Mouse (Mus musculus): ENCODE measurements around the gene Ikzf1. TPM values are rescaled to one million over a fixed set of nuclear protein-coding genes. Genes with fewer than 3 reads are reported as not detected.

The Ikzf1 gene
- total RNA-seq, 2 experiments from 2014 or later = 58.3 to 160 TPM

DNA sequence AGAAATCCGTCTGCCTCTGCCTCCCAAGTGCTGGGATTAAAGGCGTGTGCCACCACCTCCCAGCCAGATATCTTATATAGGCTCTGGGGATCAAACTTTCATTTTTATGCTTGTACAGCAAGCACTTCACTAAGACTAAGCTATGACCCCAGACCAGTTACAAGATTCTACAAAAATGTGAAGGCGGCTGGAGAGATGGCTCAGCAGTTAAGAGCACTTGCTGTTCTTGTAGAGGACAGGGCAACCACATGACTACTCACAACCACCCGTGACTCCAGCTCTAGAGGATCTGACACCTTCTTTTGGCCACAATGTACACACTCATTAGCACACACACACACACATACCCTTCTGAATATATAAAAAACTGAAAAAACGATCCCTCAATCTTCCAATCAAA is 119.6 kb downstream of the Ikzf1 start:
- ATAC-seq (replicated peaks; ENCODE audit: poor library complexity) = no peak

DNA sequence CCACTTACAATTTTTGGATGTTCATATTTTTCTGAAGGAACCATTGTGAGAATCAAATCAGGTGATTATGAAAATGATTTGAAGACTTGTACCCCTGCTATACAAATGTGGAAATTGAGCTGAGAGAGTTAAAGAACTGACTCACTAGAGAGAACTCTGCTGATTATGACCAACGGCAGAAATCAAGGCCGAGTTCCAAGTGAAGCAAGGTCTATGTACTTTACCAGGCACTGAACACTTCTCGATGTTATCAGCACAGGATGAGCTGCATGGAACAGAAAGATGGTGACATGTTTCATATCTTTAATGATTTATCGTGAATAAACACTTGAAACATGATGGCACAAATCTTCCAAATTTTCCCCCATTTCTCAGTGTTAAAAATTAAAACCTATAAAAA is 121.1 kb downstream of the Ikzf1 start:
- no peak for ATAC-seq (replicated peaks; ENCODE audit: poor library complexity)

DNA sequence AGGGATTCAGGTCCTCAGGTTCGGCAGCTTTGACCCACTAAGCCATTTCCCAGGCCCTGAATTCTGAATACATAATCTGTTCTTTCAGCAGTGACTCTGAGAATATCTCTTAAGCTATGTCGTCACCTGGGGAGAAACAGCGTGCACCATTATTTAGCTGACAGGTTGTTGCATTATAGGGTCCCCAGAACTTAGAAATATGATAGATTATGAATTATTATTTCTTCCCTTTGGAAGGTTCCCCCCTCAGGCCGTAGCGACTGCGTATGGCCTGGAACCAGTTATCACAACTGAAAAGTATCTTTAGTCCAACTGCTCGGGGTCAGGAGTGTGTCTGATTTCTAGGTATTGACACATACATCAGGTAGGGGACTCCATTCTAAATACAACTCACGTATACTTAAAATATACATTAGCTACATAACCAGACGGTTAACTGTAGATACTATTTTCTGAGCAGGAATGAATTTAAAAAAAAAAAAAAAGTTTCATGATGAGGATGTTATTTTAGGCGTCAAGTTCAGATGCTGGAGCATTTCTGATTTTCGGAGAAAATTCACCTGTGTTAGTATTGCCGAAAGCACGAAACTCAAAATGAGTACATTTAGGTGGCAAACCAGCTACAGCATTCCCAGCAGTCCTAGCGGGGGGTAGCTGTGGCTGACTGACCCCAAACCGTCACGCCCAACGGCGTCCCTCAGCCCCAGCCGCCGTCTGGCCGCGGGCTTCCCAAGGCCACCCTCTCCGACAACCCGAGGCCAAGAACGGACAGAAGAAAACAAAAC is 123.4 kb downstream of the Ikzf1 start:
- no peak for ATAC-seq (replicated peaks; ENCODE audit: poor library complexity)

DNA sequence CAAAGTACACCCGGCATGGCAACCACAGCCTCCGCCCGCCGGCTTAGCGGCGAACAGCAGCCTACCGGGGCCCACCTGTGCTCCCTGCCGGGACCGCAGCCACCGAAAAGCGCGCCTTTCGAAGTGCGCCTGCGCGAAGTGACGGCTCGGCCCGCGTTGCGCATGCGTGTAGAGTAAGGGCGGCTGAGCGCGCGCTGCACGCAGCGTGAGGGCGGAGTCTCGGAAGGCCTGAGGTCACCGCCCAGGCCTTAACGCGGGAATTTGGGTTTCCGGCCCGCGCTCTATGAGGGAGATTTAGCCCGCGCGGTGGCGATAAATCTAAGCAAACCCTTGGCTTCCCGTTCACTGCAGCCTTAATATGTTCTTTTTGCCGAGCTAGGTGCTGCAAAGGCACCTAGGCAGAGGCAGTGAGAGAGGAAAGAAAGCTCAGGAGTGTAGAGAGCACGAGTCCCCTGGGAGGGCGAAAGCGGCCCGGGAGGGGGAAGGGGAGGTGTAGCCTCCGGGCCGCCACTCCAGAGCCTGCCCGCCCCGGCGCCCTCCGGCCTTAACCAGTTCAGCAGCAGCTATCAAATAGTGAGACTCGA is 124.1 kb downstream of the Ikzf1 start, which contains the start of gene Fignl1:
Gene Fignl1, minus strand, starts transcription at position 143 of the 584 bp plus-strand sequence.
- ATAC-seq (replicated peaks; ENCODE audit: poor library complexity) = peak; percentile 81

DNA sequence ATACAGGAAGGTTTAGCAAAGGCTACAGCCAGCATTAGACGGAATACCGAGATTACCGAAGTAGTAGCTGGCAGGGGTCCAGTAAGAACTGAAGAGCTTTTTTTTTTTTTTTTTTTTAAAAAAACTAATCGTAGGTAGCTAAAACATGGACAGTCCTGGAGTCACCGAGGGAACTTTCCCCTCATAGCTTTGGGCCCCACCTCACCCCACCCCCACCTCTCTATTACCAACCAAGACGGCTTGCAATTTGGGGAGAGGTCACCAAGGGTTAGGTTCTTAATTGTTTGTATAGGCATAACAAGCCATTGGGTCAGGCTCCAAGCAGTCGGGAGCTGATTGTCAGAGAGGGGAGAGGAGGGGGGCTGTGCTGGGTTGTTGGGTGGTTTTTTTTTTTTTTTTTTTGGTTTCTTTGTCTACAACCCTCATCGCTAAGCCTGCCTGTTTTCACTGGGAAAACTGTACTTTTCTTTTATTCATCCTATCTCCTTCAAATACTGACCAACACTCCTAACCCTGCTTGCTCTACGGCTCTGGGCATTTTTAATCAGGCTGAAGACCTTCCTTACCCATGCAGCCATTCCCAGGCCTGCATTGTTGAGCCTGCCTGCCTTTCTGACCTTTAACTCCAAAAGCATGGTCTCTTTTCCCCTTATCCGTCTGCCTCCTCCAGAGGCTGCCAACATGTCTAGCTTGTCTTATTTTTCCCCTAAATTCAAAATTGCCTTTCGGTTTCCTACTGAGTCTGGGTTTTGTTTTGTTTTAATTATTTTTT is 124.8 kb downstream of the Ikzf1 start:
- no peak for ATAC-seq (replicated peaks; ENCODE audit: poor library complexity)

DNA sequence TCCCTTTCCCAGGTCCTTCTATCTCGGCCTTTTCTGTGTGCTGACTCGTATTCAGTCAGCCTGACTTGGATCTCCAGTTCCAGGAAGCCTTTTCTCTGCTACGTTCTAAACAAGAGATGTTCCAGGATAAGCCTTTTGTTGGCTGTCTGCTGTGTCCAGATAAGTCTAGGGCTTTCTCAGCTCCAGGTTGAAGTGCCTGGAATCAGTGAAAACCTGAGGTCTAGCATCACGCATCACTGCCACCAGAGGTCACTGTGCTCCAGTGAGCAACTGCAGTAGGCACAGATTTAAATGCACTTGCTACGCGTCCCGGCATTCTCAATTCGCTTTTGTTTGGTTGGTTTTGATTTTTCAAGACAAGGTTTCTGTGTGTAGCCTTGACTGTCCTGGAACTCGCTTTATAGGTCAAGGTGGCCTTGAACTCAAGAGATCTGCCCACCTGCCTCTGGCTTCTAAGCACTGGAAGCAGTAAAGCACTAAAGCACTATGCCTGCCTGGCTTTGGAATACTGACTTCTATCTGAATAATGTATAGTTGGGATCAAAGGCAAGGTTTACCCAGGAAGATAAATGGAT is 127.2 kb downstream of the Ikzf1 start:
- peak; percentile 67 for ATAC-seq (replicated peaks; ENCODE audit: poor library complexity)

DNA sequence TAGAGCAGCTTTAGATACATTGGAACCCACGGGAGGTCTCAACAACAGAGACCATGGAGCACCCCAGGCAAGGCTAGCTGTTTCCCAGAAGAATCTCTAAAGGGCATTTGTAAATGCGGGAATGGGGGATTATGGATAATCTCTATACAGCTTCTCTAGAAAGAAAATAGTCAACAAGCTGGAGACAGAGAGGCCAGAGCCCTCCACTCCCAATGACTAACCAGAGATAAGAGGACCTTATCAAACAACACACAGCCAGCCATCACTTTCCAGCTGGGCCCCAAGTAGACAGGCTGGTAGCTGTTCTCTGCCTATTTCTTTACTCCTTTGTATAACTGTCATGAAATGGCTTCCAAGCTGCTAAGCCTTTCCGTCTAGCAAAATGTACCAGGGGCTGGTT is 130.9 kb downstream of the Ikzf1 start:
- peak; percentile 44 for ATAC-seq (replicated peaks; ENCODE audit: poor library complexity)

DNA sequence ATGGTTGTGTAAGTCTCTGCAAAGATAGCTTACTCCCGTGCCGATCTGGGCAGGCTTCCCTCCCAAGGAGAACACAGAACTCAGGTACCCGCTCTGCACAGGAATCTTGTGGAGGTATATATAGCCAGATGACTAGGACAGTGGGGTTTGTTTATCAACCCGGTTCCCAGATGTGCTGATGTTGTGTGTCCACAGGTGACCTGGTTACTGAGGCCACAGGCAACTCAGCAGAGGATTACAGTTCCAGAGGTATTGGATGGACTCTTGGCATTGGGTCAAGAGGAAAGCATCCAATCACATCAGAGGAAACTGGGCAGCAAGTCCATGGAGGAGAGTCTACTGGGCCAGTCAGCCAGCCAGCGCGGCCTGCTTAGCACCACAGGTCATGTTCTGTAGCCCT is 134.0 kb downstream of the Ikzf1 start:
- no peak for ATAC-seq (replicated peaks; ENCODE audit: poor library complexity)

DNA sequence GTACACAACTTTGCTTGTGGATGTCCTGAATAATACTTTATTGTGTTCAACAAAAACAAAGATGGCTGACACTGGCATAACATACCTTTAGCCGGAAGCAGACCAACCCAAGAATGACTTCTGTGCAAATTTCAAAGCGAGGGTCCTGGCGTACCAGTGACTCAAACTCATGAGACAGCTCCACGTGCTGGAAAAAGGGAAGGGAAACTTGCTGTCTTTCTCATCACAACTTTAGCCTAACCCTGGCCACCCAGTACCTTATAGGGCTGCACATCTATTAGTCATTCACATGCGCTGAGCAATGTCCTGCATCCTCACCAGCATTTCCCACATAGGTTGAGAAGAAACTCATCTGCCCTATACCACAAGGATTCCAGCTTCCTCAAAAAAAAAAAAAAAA is 134.4 kb downstream of the Ikzf1 start:
- no peak for ATAC-seq (replicated peaks; ENCODE audit: poor library complexity)

DNA sequence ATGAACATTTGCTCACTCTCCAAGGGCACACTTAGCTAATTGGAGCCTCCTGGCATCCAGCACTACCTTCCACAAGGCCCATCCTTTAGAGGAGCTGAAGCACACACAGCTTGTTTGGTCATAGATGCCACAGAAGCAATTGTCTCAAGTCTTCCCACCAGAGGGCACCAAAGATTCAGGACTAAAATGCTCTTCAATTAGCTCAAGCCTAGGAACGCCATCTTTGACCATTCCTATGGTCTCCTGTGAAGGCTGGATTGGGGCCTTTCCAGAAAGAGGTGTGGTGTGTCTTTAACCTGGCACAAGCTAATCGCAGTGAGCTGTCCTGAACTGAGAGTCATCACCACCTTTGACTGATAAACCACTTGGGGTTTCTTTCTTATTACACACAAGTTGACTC is 135.4 kb downstream of the Ikzf1 start:
- peak; percentile 88 for ATAC-seq (replicated peaks; ENCODE audit: poor library complexity)

DNA sequence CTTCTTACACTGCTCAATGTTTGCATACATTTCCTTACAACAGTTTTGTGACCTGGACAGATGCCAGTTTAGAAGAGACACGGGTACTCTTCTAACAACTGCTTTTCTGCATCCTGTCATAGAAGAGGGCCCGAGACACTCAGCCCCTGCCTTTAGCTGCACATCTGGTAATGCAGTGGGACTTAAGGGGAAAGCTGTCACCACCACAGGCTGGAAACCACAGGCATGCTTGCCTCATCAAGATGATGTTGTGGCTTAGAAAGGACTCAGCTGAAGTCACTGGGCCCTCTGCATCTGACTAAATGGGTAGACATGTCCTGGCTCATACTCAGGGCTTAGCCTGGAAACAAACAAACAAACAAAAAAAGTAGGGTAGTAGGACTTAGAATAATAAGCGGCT is 135.9 kb downstream of the Ikzf1 start:
- peak; percentile 69 for ATAC-seq (replicated peaks; ENCODE audit: poor library complexity)

DNA sequence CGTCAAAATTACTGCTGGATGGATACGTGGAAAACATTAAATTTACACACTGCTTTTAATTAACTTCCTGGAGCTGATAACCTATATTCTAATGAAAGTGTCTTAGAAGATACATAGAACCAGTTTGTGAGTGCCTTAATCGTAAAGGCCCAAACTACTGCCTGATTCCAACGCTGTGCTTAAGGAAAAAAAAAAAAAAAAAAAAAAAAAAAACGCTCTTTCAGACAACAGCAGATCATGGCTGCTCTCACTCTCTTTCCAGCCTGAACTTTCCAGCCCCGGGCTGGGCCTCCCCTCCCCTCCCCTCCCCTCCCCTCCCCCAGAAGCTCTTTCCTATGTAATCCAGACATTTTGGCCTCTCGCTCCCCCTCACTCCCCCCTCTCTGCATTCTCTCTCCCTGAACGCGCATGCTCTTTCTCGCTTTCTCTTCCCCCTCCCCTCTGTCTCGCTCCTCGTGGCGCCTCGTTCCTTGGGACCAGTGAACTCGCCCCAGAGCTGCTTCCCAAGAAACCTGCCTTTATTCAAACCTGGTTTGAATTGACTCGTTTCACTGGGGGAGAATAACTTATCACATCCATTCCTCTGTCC is 136.7 kb downstream of the Ikzf1 start:
- no peak for ATAC-seq (replicated peaks; ENCODE audit: poor library complexity)

Other genes with a start within 250 kb of the Ikzf1 start
- gene Spata48, start 222.9 kb upstream of the Ikzf1 start, total RNA-seq (2015) = 1.6 and 3.0 TPM in 2 replicates
- gene Spata48, start 222.9 kb upstream of the Ikzf1 start, total RNA-seq (2017) = 0.21 and 0.84 TPM in 2 replicates
- 1.8 and 2.8 TPM in 2 replicates for gene Zpbp, start 222.6 kb upstream of the Ikzf1 start, total RNA-seq (2015)
- gene Zpbp, start 222.6 kb upstream of the Ikzf1 start, total RNA-seq (2017) = 0.88 and 1.3 TPM in 2 replicates
- gene 4930512M02Rik, start 57.2 kb upstream of the Ikzf1 start, total RNA-seq (2015) = not detected in 2 replicates
- gene 4930512M02Rik, start 57.2 kb upstream of the Ikzf1 start, total RNA-seq (2017) = not detected in 2 replicates
- gene Fignl1, start 124.0 kb downstream of the Ikzf1 start, total RNA-seq (2015) = 60.0 and 75.1 TPM in 2 replicates
- gene Fignl1, start 124.0 kb downstream of the Ikzf1 start, total RNA-seq (2017) = 82.4 and 96.9 TPM in 2 replicates
- gene Ddc, start 213.1 kb downstream of the Ikzf1 start, total RNA-seq (2015) = not detected in 2 replicates
- not detected in 2 replicates for gene Ddc, start 213.1 kb downstream of the Ikzf1 start, total RNA-seq (2017)

All from megakaryocyte progenitor cell, adult 5-6 weeks (primary cell).